Mouse (Mus musculus): ENCODE measurements around the gene Nckap1l.

Nckap1l gene

DNA sequence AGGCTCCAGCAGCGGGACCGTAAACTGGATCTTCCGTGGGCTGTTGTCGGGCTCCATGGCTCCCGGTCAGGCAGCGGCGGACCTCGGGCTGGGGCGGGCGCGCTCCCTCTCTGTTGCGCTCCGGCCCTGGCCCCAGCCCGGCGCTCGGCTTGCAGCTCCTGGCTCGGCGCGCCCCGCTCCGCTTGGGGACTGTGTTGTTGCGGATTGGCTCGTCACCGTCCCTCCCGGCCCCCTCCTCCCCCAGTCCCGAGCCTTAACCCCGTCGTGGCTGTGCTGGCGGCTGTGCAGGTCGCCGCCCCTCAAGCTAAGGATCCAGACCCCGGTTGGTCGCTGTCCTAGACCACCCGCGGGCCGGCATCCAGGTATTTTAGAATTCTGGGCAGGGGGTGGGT, 84.2 kb downstream of the Nckap1l start, which contains the start of gene Ppp1r1a:
Gene Ppp1r1a (minus strand): TSS at position 182 of the 392 bp plus-strand sequence.
- no peak for DNase-seq (ENCODE audit: low read depth in 1 of 2, low spot score in 2 of 2)

DNA sequence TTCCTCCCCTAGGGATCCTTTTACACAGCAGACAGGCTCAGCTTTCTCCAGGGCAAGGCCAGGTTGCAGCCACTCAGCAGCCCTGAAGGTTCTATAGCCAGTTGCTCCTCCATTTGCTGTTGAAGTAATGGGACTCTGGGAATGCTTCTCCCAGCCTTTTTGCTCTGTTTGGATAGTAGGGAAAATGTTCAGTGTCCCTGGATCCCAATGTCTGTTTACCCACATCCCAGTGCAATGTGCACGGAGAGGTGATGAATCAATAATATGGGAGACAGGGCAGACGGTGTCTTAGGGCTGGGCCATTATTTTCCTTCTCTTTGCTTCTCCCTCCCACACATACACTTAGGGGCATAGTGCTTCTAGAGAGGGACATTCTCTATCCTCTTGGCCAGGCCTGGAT, 85.7 kb downstream of the Nckap1l start:
- no peak for DNase-seq (ENCODE audit: low read depth in 1 of 2, low spot score in 2 of 2)

DNA sequence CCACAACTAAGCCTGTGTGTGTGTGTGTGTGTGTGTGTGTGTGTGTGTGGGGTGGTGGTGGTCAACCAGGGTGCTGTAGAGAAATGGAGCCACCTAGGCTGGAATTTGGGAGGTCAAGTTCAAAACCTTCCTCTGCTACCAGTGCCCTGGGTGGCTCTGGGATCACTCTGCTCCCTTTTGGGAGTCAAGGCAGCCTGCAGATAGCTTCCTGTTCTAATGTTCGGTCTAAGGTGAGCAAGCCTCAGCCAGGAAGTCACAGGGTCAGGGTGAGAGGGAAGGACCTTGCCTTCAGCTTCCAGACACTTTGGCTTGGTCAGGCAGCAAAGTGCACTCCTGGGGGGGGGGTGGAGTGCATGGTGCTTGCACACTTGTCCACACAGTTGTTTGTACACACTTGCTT, 87.1 kb downstream of the Nckap1l start:
- no peak for DNase-seq (ENCODE audit: low read depth in 1 of 2, low spot score in 2 of 2)

DNA sequence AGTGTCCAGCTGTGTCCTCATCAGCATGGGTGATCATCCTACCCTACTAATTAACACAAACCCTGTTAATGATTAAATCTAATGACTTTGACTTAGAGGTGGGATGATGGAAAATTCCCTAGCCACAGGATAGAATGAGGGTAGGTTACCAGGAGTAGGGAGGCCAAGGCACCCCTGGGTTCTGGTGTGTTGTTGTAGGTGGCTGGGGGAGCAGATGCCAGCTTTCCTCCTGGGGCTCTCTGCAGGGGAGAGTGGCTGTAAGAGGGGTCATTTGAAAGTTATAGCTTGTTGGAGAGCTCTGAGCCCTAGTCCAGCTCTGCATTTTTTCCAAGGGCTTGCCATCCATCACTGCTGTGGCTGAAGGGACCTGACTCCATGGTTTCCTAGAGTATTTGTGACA, 88.9 kb downstream of the Nckap1l start:
- DNase-seq (ENCODE audit: low read depth in 1 of 2, low spot score in 2 of 2), result no peak

DNA sequence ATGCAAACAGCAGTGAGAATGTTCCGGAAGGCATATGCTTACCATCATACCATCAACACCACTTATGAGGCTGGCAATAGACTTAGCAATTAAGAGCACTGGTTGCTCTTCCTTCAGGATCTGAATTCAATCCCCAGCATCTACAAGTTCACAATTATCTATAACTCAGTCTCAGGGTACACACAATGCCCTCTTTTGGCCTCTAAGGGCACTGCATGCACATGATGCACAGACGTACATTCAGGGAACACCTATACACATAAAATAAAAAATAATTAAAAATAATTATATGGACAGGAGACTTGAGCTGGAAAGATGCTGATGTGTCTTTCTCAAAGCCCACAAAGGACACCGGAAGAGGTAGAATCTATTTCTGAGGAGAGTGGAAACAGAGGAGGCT, 94.4 kb downstream of the Nckap1l start:
- no peak for DNase-seq (ENCODE audit: low read depth in 1 of 2, low spot score in 2 of 2)

Measured in monocyte, adult 2 months (primary cell).